Mouse (Mus musculus) thymus, adult 2 months (tissue): ENCODE data around the gene Arhgap40. TPM values are rescaled to one million over a fixed set of nuclear protein-coding genes. Genes with fewer than 3 reads are reported as not detected.
A peak's percentile ranks its signal among the peaks of the same experiment; 100 is the strongest.

Experiments used
- DNase-seq: peaks from one replicate; pipeline ENCODE4 v3.0.0; 2021
- H3K27ac ChIP-seq: fragments of 200-500 bp; 2 replicates; pipeline ENCODE4 v1.5.1; 2012; ENCODE audit warnings: low read length, control low read depth; ENCODE audit not compliant: control insufficient read depth, insufficient read depth
- H3K27me3 ChIP-seq: fragments of 200-500 bp; 2 replicates; pipeline ENCODE4 v1.6.1; 2012; ENCODE audit warnings: mild to moderate bottlenecking, low read length, moderate library complexity, mixed read lengths; ENCODE audit not compliant: control insufficient read depth, insufficient read depth
- H3K36me3 ChIP-seq: fragments of 200-500 bp; 2 replicates; pipeline ENCODE4 v1.6.1; 2012; ENCODE audit warnings: mild to moderate bottlenecking, low read length, moderate library complexity; ENCODE audit not compliant: control insufficient read depth, insufficient read depth
- H3K4me1 ChIP-seq: fragments of 200-500 bp; replicated peaks from 2 replicates; pipeline ENCODE4 v1.6.1; 2012; ENCODE audit warnings: low read length; ENCODE audit not compliant: control insufficient read depth, insufficient read depth
- H3K4me3 ChIP-seq: fragments of 200-500 bp; 2 replicates; pipeline ENCODE4 v1.5.1; 2012; ENCODE audit warnings: mild to moderate bottlenecking, low read length, control low read depth, moderate library complexity; ENCODE audit not compliant: control insufficient read depth, insufficient read depth
- CTCF ChIP-seq: fragments of 200-500 bp; IDR thresholded peaks from 2 replicates; pipeline ENCODE4 v1.5.1; 2012; ENCODE audit warnings: mild to moderate bottlenecking, control low read depth, low read length, moderate library complexity, borderline replicate concordance; ENCODE audit not compliant: control insufficient read depth, poor library complexity, insufficient read depth; ENCODE audit errors: extremely low read depth
- POLR2A ChIP-seq: fragments of 200-500 bp; IDR thresholded peaks from 2 replicates; pipeline ENCODE4 v1.6.1; 2012; ENCODE audit warnings: mild to moderate bottlenecking, low read length, control low read depth, moderate library complexity; ENCODE audit not compliant: control insufficient read depth, poor library complexity, insufficient read depth; ENCODE audit errors: extremely low read depth
- WGBS: fragments of 180-500 bp; shearing (Covaris S2); methylation state at CpG from one replicate; pipeline ENCODE4 v1.1.7; 2018; 5-methylcytosine and 5-hydroxymethylcytosine counted together
- polyA plus RNA-seq: library from polyadenylated mRNA; depleted of rRNA; stranded (reverse); fragments of >200 nt; gene quantifications from 2 replicates; pipeline ENCODE4 v1.2.3, GENCODE M21; 2012

Arhgap40 gene
- polyA plus RNA-seq, 1 experiment, result 0.24 TPM

DNA sequence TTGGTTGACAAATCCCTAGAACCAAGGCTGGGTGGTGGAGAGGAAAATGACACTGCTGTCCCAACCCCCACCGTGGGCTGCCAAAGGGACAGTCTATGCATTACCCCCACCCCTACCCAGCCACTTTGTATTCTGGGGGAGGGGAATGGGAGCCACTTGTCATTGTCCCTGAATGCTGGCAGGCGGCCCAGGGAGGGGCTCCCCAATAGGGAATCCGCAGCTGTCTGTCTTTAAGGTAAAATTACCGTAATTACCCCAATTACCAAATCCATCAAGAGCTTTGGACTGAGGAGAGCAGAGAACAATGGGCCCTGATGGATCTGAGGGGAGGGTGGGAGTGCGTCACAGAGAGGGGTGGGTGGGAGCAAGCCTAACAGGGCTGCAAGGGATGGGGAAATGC lies 44.2 kb downstream of the Arhgap40 start:
- Histone ChIP-seq H3K4me3 (no peak overlapping the region), H3K27me3 (peaks cover 6% of the 10 kb centered on the region; the same call in 1 of the 2 replicates), H3K36me3 (no peaks in the 10 kb centered on the region), H3K4me1 (peaks cover 9% of the 10 kb centered on the region), H3K27ac (no peak overlapping the region)
- no peak for DNase-seq
- 37% methylated on average over 5 of the region's 5 CpGs for WGBS
- TF ChIP-seq CTCF (no peak), POLR2A (no peak)

DNA sequence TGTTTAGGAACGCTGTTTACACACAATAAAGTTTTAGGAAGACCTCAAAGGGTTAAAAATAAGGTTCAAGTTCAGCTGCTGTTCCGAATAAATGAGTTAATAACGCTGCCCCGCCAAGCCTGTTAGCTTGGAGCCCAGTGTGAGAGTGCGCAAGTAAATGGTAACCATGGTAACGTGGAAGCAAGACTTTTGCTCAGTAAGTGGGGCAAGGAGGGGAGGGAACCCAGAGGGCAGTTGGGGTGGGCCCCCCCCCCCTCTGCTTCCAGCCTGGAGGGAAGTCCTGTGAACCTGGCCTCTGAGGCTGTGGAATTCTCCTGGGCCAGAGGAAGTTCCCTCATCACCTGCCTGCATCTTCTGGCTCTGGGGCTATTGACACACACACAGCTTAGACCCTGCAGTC lies 47.3 kb downstream of the Arhgap40 start:
- Histone ChIP-seq H3K4me3 (no peak overlapping the region), H3K36me3 (no peaks in the 10 kb centered on the region), H3K4me1 (peaks cover 9% of the 10 kb centered on the region), H3K27ac (no peak overlapping the region), H3K27me3 (no peaks in the 10 kb centered on the region; the same call in 1 of the 2 replicates)
- TF ChIP-seq POLR2A, result no peak
- DNase-seq, result no peak
- WGBS, result 68% methylated on average over 6 of the region's 6 CpGs

DNA sequence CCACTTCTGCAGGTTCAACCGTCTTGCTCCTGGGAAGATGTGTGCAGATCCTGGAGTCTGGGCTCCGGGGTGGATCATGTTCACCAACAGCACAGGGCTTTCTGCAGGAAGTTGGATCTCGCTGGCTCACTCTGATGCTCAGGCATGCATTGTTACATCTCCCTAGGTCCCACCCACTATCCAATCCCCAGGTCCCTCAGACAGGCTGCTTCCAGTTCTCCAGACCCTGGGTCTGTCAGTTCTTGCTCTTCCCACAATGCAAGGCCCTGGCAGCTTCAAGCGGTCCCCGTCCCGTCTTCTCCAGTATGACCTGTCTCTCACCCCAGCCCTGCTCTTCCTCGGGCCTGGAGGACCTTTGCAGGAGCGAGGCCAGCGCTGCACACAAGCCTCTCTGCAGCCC lies 48.2 kb downstream of the Arhgap40 start:
- no peaks in the 10 kb centered on the region; the same call in 1 of the 2 replicates for H3K27me3 ChIP-seq
- no peak overlapping the region for H3K4me3 ChIP-seq
- H3K27ac ChIP-seq, result no peak overlapping the region
- H3K36me3 ChIP-seq, result no peaks in the 10 kb centered on the region
- TF ChIP-seq CTCF, result no peak
- no peak for TF ChIP-seq POLR2A
- H3K4me1 ChIP-seq, result peaks cover 3% of the 10 kb centered on the region
- no peak for DNase-seq
- WGBS, result 33% methylated on average over 9 of the region's 9 CpGs

DNA sequence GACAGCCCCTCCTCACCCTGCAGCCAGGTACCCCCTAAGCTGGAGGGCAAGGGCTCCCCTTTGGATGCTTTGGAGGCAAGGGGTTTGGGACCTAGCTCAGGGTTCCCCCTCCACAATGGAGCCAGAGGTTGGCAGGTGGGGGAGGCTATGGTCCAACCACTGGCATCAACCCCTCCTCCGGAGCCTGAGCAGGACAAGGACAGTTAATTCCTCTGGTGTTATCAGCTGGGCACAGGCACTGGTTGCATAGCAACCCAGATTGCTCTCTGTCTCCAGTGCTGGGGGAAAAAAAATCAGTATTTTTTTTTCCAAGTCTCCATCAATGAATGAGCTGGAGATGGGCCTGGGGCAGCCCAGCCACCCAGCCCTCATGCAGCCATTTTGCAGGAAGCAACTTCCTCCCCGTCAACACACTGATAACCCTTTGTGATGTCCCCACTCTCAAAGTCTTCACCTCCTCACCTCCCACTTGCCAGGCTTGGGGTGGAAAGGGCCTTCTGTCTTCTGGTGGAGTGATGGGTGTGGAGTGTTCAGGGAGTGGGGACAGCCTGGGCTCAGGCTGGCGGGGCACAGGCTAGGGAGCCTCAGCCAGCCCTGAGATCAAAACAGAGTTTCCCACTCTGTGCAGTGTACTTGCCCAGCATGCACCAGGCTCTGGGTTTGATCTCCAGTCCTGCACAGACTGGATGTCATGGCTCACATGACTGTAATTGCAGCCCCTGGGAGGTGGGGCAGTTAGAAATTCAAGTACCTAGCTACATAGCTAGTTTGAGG lies 49.0 kb downstream of the Arhgap40 start:
- no peak overlapping the region for H3K4me3 ChIP-seq
- H3K27me3 ChIP-seq, result no peaks in the 10 kb centered on the region; the same call in 1 of the 2 replicates
- no peak for TF ChIP-seq POLR2A
- TF ChIP-seq CTCF, result no peak
- H3K36me3 ChIP-seq, result no peaks in the 10 kb centered on the region
- WGBS, result 53% methylated on average over 3 of the region's 3 CpGs
- DNase-seq, result no peak
- no peaks in the 10 kb centered on the region for H3K4me1 ChIP-seq
- H3K27ac ChIP-seq, result no peak overlapping the region

DNA sequence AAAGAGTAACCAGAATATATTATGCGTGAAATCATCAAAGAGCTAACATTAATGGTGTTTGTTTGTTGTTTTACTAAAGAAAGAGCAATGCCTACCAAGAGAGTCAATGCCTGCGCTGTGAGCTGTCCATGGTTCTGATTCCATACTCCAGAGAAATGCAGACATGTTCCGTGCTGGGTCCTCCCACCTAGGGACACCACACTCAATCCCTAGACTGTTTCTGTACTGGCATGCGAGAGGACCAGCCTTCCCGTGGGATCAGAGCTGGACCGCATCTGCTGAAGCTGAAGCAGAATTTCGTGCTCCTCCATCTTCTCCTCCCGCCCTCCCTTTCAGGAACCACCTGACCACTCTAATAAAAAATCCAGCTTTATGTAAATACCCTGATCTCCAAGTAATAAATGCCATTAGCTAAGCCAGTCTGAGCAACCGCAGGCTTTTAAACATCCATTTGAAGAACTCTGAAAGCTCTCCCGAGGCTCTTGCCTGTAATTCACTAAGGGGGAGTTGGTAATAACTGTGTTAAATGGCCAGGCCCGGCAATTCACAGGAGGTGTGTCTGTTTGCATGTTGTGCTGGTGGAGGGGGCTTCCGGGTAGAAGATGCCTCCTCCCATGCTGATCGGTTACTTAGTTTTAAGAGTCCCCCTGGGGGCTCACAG lies 58.0 kb downstream of the Arhgap40 start:
- no peaks in the 10 kb centered on the region for H3K4me1 ChIP-seq
- H3K36me3 ChIP-seq, result no peaks in the 10 kb centered on the region
- H3K4me3 ChIP-seq, result no peak overlapping the region
- TF ChIP-seq POLR2A, result no peak
- TF ChIP-seq CTCF, result no peak
- peak; percentile 25 for DNase-seq
- 32% methylated on average over 13 of the region's 13 CpGs for WGBS
- H3K27ac ChIP-seq, result no peak overlapping the region
- H3K27me3 ChIP-seq, result no peaks in the 10 kb centered on the region; the same call in 1 of the 2 replicates

GRCm38 (mm10) chr2:158579979-158580378 lies 67.4 kb downstream of the Arhgap40 start:
- no peaks in the 10 kb centered on the region; the same call in 1 of the 2 replicates for H3K27me3 ChIP-seq
- TF ChIP-seq POLR2A, result no peak
- no peak for TF ChIP-seq CTCF
- whole genome bisulfite sequencing, result 83% methylated on average over 4 of the region's 4 CpGs

More at GRCm38 (mm10) chr2:158579979-158580378, 67.4 kb downstream of the Arhgap40 start:
- no peak for DNase-seq
- H3K36me3 ChIP-seq, result no peaks in the 10 kb centered on the region
- no peaks in the 10 kb centered on the region for H3K4me1 ChIP-seq
- no peak overlapping the region for H3K27ac ChIP-seq
- no peak overlapping the region for H3K4me3 ChIP-seq
